Mouse (Mus musculus) heart, adult 2 months (tissue): ENCODE measurements at regions not wholly inside any gene's neighbourhood (a gene's known extent, or its start where the extent isn't known, plus 50 kb on each side); places are given as distances from the start of the nearest gene placed in this dataset.

ENCODE experiments used
- CTCF ChIP-seq: fragments of 200-600 bp; IDR thresholded peaks from 2 replicates; pipeline ENCODE4 v1.8.1; 2022; ENCODE audit warnings: antibody characterized with exemption, mild to moderate bottlenecking, moderate library complexity
- EP300 ChIP-seq: fragments of 200-500 bp; IDR thresholded peaks from 2 replicates; pipeline ENCODE4 v1.6.1; 2011; ENCODE audit warnings: low read depth, low read length, control low read depth; ENCODE audit not compliant: insufficient read depth

- 0 out of 2 replicates have a peak, but pooled peaks have one; percentile 6 for TF ChIP-seq CTCF
- no peak for TF ChIP-seq EP300
Observed at GRCm38 (mm10) chr12:35746691-35747299, 178.6 kb upstream of the Agr3 start.
